Mouse (Mus musculus): ENCODE data around the gene Sestd1.

Gene Sestd1

GRCm38 (mm10) chr2:77133407-77133806 lies 147.0 kb downstream of the Sestd1 start:
- DNase-seq (ENCODE audit: low spot score in 2 of 2): no peak

All from thymus, postnatal 10 days (tissue).